Mouse (Mus musculus) right cerebral cortex, postnatal 4 days (tissue): ENCODE measurements around the gene Naxe.
A peak's percentile ranks its signal among the peaks of the same experiment; 100 is the strongest.

Experiments used
- DNase-seq: peaks from one replicate; pipeline ENCODE4 v3.0.0-alpha.2; 2022

Naxe gene

GRCm38 (mm10) chr3:88057902-88058696 lies at the start of gene Naxe:
Naxe (minus strand) TSS chr3:88058495.
- peak; percentile 85 for DNase-seq

DNA sequence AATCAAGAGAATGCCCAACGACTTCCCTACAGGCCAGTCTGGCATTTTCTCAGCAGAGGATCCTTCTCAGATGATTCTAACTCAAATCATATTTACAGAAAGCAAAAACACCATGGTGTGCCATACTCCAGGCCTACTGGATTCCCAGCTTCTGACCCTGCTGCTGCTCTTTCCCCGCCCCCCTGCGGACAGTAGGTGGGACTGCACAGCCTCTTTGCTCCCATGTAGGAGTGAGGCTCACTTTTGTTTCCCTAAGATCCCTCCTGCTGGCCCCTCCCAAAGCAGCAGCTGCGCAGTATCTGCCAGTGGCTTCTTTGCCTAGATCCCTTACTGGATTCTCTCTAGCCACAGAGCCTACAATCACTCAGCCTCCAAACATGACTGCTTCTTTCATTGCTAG lies 47.8 kb upstream of the Naxe start:
- DNase-seq, result no peak

DNA sequence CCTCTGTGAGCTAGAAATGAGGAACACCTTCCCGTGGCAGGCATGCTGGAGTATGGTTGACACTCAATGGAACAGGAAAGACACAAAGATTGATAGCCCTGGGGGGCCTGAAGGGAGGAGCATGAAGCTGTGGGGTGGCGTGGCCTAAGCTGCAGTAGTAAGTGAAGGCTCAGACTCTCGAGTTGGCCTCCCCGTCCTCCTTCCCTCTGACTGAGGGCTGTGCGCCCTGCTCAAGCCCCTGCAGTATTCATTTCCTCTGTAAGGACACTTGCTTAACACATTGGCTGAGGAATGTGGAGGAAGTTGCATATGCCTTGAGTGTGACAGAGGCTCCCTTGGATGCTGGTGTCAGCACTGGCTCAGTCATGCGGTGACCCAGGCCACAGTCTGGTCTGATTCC lies 44.3 kb upstream of the Naxe start:
- DNase-seq, result no peak

DNA sequence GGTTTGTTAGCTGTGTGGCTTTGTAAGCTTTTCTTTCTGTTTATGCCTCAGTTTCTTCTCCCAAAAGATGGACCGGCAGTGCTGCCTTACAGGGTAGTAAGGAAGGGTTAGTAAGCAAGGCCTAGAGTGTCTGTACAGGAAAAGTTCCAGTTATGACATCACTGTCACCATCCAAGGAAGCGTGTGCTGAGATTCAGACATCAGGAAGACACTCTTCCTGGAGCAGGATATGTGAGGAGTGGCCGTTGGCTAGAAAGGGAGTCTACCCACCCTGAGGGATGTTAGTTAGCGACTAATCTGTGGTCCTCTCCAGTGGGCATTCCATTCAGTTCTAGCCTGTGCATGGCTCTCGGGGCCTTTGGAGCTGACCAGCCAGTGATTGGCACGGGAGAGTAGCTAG lies 43.9 kb upstream of the Naxe start:
- no peak for DNase-seq

DNA sequence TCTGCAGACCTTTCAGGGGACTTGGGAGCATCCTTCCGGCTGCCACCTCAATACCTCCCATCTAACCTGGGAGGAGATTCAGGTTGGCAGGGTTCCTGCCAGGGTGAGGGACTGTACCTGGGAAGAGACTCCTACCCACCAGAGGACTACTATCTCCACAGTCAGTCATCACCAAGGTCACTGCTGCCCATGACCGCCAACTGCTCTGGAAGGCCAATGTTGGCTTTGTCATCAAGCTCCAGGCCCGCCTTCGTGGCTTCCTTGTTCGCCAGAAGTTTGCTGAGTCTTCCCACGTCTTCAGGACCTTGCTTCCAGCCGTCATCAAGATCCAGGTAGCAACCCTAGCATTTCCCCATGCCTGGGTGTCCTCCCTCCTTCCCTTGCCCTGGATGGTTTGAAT lies 43.4 kb upstream of the Naxe start:
- no peak for DNase-seq

GRCm38 (mm10) chr3:88100251-88100650 lies 42.0 kb upstream of the Naxe start:
- peak; percentile 23 for DNase-seq

DNA sequence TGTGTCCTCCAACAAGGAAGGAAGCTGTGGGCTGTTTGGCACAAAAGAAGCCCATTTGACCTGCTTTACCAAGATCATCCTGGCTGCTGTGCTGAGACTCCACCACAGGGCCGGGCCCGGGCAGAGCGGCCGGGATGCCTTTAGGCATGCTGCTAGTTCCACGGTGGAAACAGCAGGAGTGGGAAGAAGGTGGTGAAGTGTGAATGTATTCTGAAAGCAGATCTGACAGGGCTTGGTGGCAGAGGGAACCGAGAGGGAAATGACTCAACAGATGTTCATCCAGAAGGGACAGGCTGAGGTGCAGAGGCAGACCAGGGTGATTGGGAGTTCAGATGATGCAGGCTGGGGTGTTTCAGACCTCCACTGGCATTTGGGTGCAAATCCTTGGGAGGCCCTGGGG lies 39.4 kb upstream of the Naxe start:
- no peak for DNase-seq

- no peak for DNase-seq
Observed at GRCm38 (mm10) chr3:88094126-88094525, 35.8 kb upstream of the Naxe start.

GRCm38 (mm10) chr3:88090616-88091015 lies 32.3 kb upstream of the Naxe start:
- DNase-seq, result no peak

DNA sequence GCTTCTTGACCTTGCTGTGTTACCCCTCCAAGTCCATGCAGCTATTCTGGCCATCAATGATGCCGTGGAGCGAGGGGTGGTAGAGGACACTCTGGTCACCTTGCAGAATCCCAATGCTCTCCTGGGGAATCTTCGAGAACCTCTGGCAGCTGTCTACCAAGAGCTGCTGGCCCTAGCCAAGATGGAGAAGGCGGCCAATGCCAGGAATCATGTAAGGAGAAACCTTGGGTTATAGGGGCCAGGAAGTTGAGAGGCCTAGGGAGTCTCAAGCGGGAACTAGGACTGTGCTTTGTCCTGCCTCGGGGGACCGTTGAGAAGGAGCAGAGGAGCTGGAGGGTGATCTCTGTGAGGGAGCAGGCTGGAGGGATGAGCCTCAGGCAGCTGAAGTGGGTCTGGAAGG lies 31.8 kb upstream of the Naxe start:
- DNase-seq, result no peak

GRCm38 (mm10) chr3:88087688-88088087 lies 29.4 kb upstream of the Naxe start:
- no peak for DNase-seq

DNA sequence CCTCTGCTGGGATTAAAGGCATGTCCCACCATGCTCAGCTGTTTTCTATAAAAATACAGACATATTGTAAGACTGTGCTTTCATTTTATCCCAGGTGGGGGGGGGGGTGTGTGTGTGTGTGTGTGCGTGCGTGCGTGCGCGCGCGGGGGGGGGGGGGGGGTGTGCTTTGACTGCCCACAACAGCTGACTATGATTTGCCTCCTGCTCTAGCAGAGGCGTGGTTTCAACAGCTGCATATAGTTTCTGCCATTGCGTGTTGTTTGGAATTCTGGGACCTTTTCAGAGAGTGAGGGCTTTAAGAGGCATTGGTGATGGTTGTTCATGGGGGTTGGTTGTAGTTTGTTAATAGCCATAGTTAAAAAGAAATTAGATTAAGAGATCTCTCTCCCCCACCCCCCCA lies 27.2 kb upstream of the Naxe start:
- no peak for DNase-seq

GRCm38 (mm10) chr3:88084001-88084400 lies 25.7 kb upstream of the Naxe start:
- no peak for DNase-seq

- DNase-seq, result no peak
Observed at GRCm38 (mm10) chr3:88082663-88083062, 24.4 kb upstream of the Naxe start.

- DNase-seq, result no peak
Observed at GRCm38 (mm10) chr3:88082224-88082618, 23.9 kb upstream of the Naxe start.

GRCm38 (mm10) chr3:88081345-88082223 lies 23.3 kb upstream of the Naxe start, which contains the start of gene Iqgap3:
Iqgap3 (plus strand) TSS chr3:88081971.
- peak; percentile 91 for DNase-seq

DNA sequence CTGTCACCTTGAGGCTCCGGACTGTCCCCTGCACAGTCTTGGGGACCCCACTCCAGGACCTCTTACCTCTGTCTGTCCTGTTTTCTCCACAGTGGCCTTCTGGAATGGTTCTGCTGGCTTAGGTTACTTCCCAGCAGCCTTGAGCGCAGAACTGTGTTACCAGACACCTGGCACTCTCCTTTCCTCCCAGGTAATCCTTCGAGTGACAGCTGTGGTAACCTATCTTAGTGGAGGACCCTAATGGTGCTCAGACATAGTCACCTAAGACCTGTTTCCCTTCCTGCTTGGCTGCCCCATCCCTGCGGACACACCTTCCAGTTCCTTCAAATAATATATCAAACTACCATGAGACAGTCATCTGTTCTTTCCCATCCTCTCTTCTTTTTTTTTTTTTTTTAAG lies 19.9 kb upstream of the Naxe start, which contains the start of gene Ttc24:
TSS of gene Ttc24 (minus strand) at position 101 of the 400 bp plus-strand sequence.
- DNase-seq, result no peak

- DNase-seq, result no peak
Observed at GRCm38 (mm10) chr3:88077441-88077840, 19.1 kb upstream of the Naxe start.

- DNase-seq, result no peak
Observed at GRCm38 (mm10) chr3:88074766-88075165, 16.5 kb upstream of the Naxe start.

- DNase-seq, result no peak
Observed at GRCm38 (mm10) chr3:88074351-88074750, 16.1 kb upstream of the Naxe start.

DNA sequence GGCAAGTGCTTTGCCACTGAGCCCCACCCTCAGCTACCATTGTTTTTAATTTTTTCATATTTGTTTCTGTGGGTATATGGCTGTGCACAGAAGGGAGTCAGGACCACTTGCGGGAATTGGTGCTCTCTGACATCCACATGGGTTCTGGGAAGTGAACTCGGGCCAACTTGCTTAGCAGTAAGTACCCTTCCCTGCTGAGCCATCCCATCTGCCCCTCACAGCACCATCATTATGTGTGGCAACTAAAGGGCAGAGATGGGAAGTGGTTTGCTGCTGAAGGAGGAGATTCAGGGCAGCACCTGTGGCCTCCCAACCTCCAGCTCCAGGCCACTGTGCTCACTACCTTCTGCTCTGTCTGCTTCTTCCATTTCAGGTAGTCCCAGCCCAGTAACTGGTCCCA lies 15.3 kb upstream of the Naxe start:
- DNase-seq, result no peak

DNA sequence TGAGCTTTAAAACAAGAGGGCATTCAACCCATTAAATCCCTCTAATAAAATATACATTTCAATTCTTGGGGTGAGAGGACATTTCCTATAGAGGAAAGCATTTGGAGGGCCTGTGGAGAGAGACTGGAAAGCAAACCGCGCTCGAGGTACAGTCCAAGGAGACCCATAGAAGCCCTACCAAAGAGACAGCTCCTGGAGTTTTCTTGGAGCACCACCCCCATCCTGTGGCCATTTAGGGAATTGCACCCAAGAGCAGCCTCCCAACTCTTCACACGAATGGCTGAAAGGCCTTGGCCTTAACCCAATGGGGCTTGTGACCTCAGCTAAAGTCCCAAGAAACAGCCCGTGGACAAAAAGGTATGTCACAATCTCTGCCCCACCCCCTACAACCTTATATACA lies 13.5 kb upstream of the Naxe start:
- DNase-seq, result peak; percentile 88

DNA sequence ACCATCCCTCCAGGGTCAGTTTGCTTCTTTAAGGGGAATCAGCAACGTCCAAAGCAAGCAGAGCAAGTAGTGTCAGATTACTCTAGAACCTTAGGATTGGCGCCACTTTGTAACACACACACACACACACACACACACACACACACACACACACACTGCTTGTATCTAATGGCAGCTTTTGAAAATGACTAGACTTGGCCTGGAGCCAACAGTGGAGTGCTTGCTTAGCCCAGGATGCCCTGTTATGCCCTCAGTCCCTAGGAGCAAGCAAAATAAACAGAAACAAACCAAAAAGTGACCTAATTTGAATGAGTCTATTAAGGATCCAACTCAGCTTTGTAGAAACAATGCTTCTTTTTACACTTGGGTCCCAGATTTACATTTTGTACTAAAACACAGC lies 10.1 kb upstream of the Naxe start:
- DNase-seq, result no peak

- DNase-seq, result no peak
Observed at GRCm38 (mm10) chr3:88057030-88057429, 1.3 kb downstream of the Naxe start.
